Mouse (Mus musculus) frontal cortex, adult (tissue): ENCODE measurements around the gene Grm8.
"Not testable (repeated sequence)": the region's sequence is repeated elsewhere in the genome, so short reads cannot be mapped to it uniquely, and the experiment has no call there.

Experiments
- ATAC-seq: cut with Nextera tagmentation; 2 replicates; pipeline ENCODE4 v1.9.2; 2017; ENCODE audit warnings: mild to moderate bottlenecking, moderate library complexity, mixed read lengths; ENCODE audit not compliant: low TSS enrichment

Grm8 gene

DNA sequence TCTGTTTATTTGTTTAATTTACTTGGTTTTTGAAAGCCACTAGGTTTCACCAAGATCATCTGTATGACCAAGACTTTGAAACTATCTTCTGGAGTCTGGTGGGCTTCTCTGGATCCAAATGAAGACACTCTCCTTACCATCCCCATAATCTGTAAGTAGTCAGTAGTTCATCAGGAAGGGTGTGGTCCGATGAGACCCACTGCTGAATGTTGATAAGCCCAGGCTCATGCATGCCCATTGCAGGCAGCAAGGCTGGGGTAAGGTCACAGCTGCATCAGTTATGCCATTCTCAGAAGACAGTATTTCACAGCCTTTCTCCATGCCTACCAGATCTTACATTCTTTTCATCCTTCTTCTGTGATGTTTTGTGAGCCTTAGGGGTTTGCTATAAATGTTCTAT, 247.1 kb downstream of the Grm8 start:
- ATAC-seq = no peak

GRCm38 (mm10) chr6:27885786-27886185, 249.2 kb downstream of the Grm8 start:
- ATAC-seq = peak; percentile 99

DNA sequence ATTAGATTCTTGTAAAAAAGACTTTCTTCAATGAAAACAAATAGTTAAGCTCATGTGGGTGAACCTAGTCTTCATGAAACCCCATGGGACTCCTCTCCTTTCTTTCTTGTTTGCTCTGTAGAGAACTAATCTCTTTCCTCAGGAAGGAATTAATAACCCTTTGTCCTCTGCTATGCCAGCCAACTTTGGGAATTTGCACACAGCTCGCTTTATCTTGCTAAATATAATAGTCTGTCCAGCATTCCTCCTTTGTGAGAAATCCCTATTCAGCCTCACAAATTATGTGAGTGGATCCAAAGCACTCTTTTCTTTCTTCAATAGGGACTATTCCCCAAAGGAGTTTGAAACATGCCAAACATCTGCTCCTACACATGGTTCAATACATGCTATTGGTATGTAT, 285.3 kb downstream of the Grm8 start:
- no peak for ATAC-seq

DNA sequence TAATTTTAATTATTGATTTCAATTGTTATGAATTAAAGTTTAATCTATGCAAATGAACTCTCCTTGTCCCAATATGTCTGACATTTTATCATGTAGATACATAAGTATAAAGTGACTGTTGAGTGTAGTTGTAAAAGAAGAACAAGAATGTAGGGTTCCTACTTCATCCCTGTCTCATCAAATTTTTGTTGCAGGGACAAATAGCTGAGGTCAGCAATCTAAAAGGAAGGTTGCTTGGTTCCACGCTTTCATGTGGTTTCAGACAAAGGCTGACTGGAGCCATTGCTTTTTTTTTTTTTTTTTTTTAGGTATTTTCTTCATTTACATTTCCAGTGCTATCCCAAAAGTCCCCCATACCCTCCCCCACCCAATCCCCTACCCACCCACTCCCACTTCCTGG, 298.8 kb downstream of the Grm8 start:
- ATAC-seq = no peak

DNA sequence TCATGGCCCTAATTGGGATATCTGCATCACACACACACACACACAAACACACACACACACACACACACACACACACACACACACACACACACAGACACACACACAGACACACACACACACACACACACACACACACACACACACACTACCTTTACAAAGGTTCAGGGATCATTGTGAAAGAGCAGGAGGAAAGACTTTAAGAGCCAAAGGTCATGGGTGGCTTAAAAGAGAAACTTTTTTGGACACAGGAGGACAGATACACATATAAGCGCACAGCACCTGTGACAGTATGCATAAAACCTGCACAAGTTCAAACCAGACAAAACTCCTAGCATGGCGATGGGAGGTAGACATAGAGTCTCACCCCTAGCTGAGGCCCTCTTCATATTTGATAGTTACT, 315.2 kb downstream of the Grm8 start:
- not testable (repeated sequence) for ATAC-seq

DNA sequence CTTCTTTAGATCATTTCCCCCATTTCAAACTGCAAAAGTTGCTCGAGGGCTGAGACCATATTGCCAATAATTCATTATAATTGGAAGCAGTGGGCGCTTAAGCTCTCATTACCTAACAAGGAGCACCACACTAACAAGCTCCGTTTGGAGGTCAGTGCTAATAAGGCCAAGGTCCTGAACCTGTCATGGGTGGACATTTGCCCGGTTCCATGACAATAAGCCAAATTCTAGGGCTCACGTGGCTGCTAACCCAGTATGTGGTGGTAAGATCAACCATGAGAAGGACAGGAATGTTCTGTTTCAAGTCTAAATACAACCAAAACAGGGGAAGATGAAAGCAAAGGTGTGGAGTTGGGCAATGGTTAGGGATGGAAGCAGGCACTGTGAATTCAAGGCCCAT, 322.2 kb downstream of the Grm8 start:
- no peak for ATAC-seq

DNA sequence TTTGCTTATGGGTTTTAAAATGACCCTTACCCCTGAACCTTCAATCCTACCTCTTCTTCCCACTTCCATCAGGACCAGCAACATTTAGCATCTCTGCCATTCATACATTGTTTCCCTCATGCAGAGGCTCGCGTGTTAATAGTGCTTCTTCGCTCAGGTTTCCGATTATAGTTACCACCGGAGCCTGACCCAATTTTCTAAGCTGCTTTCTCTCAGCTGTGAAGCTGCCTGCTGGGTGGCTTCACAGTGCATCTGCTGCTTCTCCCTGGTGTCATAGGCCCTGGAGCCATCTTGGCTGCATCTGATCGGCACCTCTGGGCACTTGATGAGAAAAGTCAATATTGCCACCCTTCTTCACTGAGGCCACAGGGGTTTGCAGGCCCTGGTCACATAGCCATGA, 325.0 kb downstream of the Grm8 start:
- ATAC-seq = peak; percentile 96

GRCm38 (mm10) chr6:27806741-27807140, 328.2 kb downstream of the Grm8 start:
- no peak for ATAC-seq

- ATAC-seq = no peak
Measured at GRCm38 (mm10) chr6:27800881-27801572, 334.0 kb downstream of the Grm8 start.

DNA sequence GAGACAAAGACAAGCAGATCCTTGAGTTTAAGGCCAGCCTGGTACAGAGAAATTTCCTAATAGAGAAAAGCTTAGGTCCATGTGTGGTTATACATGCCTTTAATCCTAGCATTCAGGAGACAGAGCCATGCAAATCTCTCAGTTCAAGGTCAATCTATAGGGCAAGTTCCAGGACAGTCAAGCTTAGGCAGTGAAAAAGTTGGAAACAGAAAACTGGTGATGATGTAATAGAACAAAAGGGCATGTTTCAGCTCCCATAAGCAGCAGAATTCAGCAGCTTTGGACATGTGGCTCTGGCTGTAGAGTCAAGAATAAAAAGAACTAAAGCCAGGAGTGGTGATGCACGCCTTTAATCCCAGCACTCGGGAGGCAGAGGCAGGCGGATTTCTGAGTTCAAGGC, 336.2 kb downstream of the Grm8 start:
- ATAC-seq = no peak

- peak; percentile 87 for ATAC-seq
Measured at GRCm38 (mm10) chr6:27789566-27789965, 345.4 kb downstream of the Grm8 start.

GRCm38 (mm10) chr6:27789151-27789550, 345.8 kb downstream of the Grm8 start:
- ATAC-seq = peak; percentile 98

DNA sequence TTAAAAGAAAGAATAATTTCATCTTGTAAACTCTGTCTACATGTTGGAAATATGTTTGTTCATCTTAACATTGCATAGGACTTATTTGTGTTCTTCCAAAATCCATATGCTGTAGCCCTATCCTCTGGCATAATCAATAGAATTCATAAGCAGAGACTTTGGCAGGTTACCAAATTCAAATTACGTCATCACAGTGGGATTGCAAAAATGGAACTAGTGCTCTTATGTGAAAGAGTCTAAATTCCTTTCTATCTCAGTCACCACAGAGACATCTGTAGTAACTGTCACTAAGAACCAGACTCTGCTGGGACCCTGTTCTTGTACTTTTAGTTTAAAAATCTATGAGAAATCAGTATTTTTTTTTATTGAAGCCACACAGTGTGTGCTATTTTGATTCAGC, 352.7 kb downstream of the Grm8 start:
- no peak for ATAC-seq

GRCm38 (mm10) chr6:27781371-27781770, 353.6 kb downstream of the Grm8 start:
- ATAC-seq = no peak; the same call in 1 of the 2 replicates

DNA sequence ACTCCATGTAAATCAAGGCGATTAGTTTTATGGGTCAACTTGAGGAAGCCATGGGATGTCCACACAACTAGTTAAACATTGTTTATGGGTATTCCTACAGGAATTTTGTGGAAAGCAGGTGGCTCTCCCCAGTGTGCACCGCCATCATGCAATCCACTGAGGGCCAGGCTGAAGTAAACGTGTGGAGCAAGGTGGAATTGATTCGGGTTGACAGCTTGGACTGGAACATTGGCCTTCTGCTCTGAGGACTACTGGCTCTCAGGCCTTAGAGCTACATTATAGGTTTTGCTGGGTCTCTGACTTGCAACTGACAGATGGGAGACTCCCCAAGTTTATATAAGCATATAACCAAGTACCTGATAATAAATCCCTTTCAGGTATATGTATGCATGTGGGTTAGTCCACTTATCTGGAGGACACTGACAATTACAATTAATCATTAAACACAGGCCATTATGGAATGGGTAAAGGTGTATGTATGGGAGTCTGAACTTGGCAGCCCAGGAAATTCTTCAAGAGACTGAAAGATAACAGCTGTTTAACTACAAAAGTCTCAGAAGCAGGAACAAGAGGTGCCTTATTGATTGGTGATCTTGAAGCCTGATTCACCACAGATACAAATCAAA, 359.2 kb downstream of the Grm8 start:
- no peak for ATAC-seq

DNA sequence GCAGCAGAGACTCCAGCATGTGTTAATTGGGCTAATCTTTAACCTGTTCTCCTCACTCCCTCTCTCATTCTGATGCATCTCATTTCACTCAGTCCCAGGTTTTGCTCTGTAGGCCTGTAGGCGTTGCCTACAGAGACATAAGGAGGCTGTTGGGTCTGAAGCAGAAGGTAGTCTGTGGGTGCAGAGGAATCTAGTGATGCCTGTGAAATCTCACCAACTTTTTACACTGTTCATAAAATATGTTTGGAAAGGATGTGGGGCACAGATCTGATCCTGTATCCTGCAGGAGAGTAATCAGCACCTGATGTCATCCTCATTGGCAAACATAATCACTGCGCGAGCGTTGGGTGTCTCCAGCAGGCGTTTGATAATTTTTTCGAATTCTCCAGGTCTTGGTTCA, 372.9 kb downstream of the Grm8 start:
- peak; percentile 100 for ATAC-seq

DNA sequence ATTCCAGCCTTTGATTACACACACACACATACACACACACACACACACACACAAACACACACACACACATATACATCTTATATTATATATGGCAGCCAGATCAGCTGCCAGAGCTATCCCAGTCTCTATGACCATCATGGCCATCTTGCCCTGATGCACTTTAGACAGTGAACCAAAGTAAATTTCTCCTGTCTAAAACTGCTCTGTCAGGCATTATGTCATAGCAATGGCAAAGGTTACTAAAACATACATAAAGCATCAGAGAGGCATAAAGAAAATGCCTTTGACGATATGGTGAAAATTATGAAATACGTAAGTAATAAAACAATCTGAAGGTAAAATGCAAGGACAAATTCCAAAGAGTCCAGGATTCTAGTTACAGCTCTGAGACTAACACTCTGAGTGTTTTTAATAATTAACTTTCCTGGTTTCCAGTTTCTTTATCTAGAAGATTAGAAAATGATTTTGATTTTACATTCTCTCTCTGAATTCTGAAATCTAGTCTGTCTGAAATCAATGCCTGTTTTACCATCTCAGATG, 381.6 kb downstream of the Grm8 start:
- no peak for ATAC-seq

DNA sequence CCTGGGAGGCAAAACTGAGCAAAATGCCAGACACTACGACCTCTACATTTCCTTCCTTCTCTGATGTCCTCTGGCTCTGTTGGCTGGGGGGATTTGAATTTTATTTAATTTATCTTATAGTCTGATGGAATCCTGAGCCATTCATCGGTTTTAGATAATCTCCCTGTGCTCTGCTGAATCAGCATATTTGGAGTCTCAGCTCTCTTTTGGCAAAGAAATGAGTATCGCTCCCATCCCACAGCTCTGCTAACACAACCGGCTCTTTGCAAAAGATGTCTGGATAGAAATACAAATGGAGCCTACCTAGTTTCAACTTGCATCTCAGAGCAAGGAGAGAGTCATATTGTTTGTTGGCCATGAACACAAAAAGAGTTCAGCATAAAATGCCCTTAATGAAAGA, 388.5 kb downstream of the Grm8 start:
- ATAC-seq = peak; percentile 57

GRCm38 (mm10) chr6:27745693-27746451, 389.1 kb downstream of the Grm8 start:
- ATAC-seq = peak; percentile 57

DNA sequence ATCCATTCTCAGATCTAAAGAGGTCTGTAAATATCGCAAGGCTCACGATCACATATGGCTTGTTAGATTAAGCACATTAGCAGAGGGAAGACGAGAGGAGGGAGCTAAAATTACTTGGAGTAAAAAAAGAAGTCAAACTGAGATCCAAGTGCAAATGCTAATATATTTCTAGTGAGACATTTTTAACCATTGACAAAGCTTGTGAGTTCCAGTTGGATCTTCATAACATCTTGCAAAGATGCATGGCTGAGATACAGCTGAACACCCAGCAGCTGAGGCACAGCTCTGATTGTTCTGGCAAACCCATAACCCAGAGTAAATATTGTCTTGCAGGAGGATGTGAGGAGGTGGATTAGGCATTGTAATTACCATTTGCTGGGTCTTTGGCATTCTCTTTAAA, 445.6 kb downstream of the Grm8 start:
- peak; percentile 93 for ATAC-seq

DNA sequence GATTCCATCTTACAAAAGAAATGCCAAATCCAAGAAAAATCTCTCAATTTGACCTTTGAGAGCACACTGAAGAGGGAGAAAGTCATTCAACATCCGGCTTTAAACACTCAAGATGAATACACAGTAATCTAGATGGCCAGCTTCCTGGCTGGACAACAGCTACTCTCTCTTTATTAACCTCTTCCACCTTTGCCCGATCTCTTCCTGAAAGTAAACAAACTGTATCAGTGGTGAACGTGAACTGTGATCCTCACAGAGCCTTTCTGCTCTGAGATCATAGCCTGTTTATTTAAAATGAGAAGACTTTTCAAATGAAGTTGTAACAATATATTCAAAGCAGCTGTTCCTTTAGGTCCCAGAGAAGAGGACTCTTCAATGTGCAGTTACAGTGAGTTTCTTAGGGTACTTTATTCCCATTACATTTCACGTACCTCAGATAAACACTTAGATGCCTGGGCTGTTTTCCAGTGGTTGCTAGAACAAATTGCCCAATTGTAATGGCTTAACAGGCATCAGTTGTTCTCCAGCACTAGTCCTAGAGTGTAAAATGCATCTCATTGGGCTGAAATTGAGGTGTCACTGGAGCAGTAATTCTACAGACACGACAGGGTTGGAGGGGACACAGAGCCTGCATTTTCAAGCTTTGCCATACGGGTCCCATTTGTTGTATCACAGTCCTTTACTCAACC, 473.1 kb downstream of the Grm8 start:
- ATAC-seq = no peak

- peak; percentile 87 for ATAC-seq
Measured at GRCm38 (mm10) chr6:27657520-27657919, 477.5 kb downstream of the Grm8 start.
